Mouse (Mus musculus): ENCODE results near the gene Junb. TPM values are rescaled to one million over a fixed set of nuclear protein-coding genes. Genes with fewer than 3 reads are reported as not detected.
A peak's percentile ranks its signal among the peaks of the same experiment; 100 is the strongest.

Junb gene
- polyA plus RNA-seq, 1 experiment from 2014 or later: 95.9 TPM

- DNase-seq (ENCODE audit: low spot score): no peak
- H3K9ac ChIP-seq (ENCODE audit: low read length): peak overlapping the region; percentile 70
- peak overlapping the region; percentile 98 for H3K27ac ChIP-seq (replicated peaks)
- ATAC-seq (ENCODE audit: low FRiP score, low TSS enrichment): no peak
- H3K4me1 ChIP-seq (replicated peaks; ENCODE audit: control insufficient read depth, insufficient read depth): peaks cover 21% of the 10 kb centered on the region
- H3K4me2 ChIP-seq (replicated peaks; ENCODE audit: low read depth): peak overlapping the region; percentile 98
- WGBS: 30% methylated on average over 8 of the region's 8 CpGs
- TF ChIP-seq EP300 (optimal IDR thresholded peaks at IDR 0.05): no peak
- TF ChIP-seq CTCF (IDR thresholded peaks at IDR 0.05; ENCODE audit: low read depth): no peak
- no peaks in the 10 kb centered on the region for H3K36me3 ChIP-seq (ENCODE audit: control insufficient read depth, insufficient read depth, low read length)
- H3K27me3 ChIP-seq (ENCODE audit: control insufficient read depth, insufficient read depth, low read length): no peaks in the 10 kb centered on the region
- no peaks in the 10 kb centered on the region for H3K9me3 ChIP-seq (ENCODE audit: control insufficient read depth, low read length)
- H3K4me3 ChIP-seq (ENCODE audit: low read depth, low read length): peak overlapping the region; percentile 50; the same call in 1 of the 2 replicates
These were observed 7.9 kb upstream of the Junb start for GRCm38 (mm10) chr8:84986379-84986945.

- Histone ChIP-seq H3K27me3 (ENCODE audit: control insufficient read depth, insufficient read depth, low read length) (no peaks in the 10 kb centered on the region), H3K36me3 (ENCODE audit: control insufficient read depth, insufficient read depth, low read length) (no peaks in the 10 kb centered on the region), H3K4me2 (replicated peaks; ENCODE audit: low read depth) (peak overlapping the region; percentile 98), H3K4me1 (replicated peaks; ENCODE audit: control insufficient read depth, insufficient read depth) (peaks cover 21% of the 10 kb centered on the region), H3K9ac (ENCODE audit: low read length) (peak overlapping the region; percentile 70), H3K27ac (replicated peaks) (peak overlapping the region; percentile 98), H3K4me3 (ENCODE audit: low read depth, low read length) (peak overlapping the region; percentile 50), H3K9me3 (ENCODE audit: control insufficient read depth, low read length) (no peaks in the 10 kb centered on the region)
- ATAC-seq (ENCODE audit: low FRiP score, low TSS enrichment): peak; percentile 6
- TF ChIP-seq CTCF (IDR thresholded peaks at IDR 0.05; ENCODE audit: low read depth) (peak; percentile 8; the same call in 1 of the 2 replicates), EP300 (optimal IDR thresholded peaks at IDR 0.05) (peak; percentile 41)
- whole genome bisulfite sequencing: under 1% methylated on average over 53 of the region's 53 CpGs
- peak; percentile 92 for DNase-seq (ENCODE audit: low spot score)
These were observed 7.3 kb upstream of the Junb start for GRCm38 (mm10) chr8:84985684-84986378.

GRCm38 (mm10) chr8:84985049-84985683 is 6.6 kb upstream of the Junb start:
- Histone ChIP-seq H3K9me3 (ENCODE audit: control insufficient read depth, low read length) (no peaks in the 10 kb centered on the region), H3K36me3 (ENCODE audit: control insufficient read depth, insufficient read depth, low read length) (no peaks in the 10 kb centered on the region), H3K27me3 (ENCODE audit: control insufficient read depth, insufficient read depth, low read length) (no peaks in the 10 kb centered on the region), H3K4me3 (ENCODE audit: low read depth, low read length) (peak overlapping the region; percentile 50), H3K4me2 (replicated peaks; ENCODE audit: low read depth) (peak overlapping the region; percentile 98), H3K27ac (replicated peaks) (peak overlapping the region; percentile 98), H3K9ac (ENCODE audit: low read length) (peak overlapping the region; percentile 70), H3K4me1 (replicated peaks; ENCODE audit: control insufficient read depth, insufficient read depth) (peaks cover 26% of the 10 kb centered on the region)
- ATAC-seq (ENCODE audit: low FRiP score, low TSS enrichment) (no peak), DNase-seq (ENCODE audit: low spot score) (no peak)
- WGBS: under 1% methylated on average over 23 of the region's 23 CpGs
- TF ChIP-seq EP300 (optimal IDR thresholded peaks at IDR 0.05): peak; percentile 57
- TF ChIP-seq CTCF (IDR thresholded peaks at IDR 0.05; ENCODE audit: low read depth): no peak

- H3K4me1 ChIP-seq (replicated peaks; ENCODE audit: control insufficient read depth, insufficient read depth): peaks cover 27% of the 10 kb centered on the region
These were observed 6.0 kb upstream of the Junb start for GRCm38 (mm10) chr8:84984294-84985048.

GRCm38 (mm10) chr8:84982499-84983011 is 4.0 kb upstream of the Junb start:
- 40% methylated on average over 3 of the region's 3 CpGs for WGBS

More at GRCm38 (mm10) chr8:84984294-84985048, 6.0 kb upstream of the Junb start:
- H3K9ac ChIP-seq (ENCODE audit: low read length): peak overlapping the region; percentile 70
- peak overlapping the region; percentile 98 for H3K27ac ChIP-seq (replicated peaks)
- peak overlapping the region; percentile 98 for H3K4me2 ChIP-seq (replicated peaks; ENCODE audit: low read depth)
- no peaks in the 10 kb centered on the region for H3K9me3 ChIP-seq (ENCODE audit: control insufficient read depth, low read length)
- DNase-seq (ENCODE audit: low spot score) (peak; percentile 88), ATAC-seq (ENCODE audit: low FRiP score, low TSS enrichment) (peak; percentile 20; the same call in 1 of the 2 replicates)
- H3K36me3 ChIP-seq (ENCODE audit: control insufficient read depth, insufficient read depth, low read length): no peaks in the 10 kb centered on the region
- 12% methylated on average over 16 of the region's 16 CpGs for WGBS
- H3K4me3 ChIP-seq (ENCODE audit: low read depth, low read length): peak overlapping the region; percentile 50
- no peaks in the 10 kb centered on the region for H3K27me3 ChIP-seq (ENCODE audit: control insufficient read depth, insufficient read depth, low read length)
- TF ChIP-seq CTCF (IDR thresholded peaks at IDR 0.05; ENCODE audit: low read depth) (no peak), EP300 (optimal IDR thresholded peaks at IDR 0.05) (peak; percentile 77)

More at GRCm38 (mm10) chr8:84982499-84983011, 4.0 kb upstream of the Junb start:
- peaks cover 33% of the 10 kb centered on the region for H3K4me1 ChIP-seq (replicated peaks; ENCODE audit: control insufficient read depth, insufficient read depth)
- H3K9me3 ChIP-seq (ENCODE audit: control insufficient read depth, low read length): no peaks in the 10 kb centered on the region
- H3K36me3 ChIP-seq (ENCODE audit: control insufficient read depth, insufficient read depth, low read length): no peaks in the 10 kb centered on the region
- peak overlapping the region; percentile 20 for H3K4me2 ChIP-seq (replicated peaks; ENCODE audit: low read depth)
- no peak overlapping the region for H3K4me3 ChIP-seq (ENCODE audit: low read depth, low read length)
- peak overlapping the region; percentile 98 for H3K27ac ChIP-seq (replicated peaks)
- TF ChIP-seq EP300 (optimal IDR thresholded peaks at IDR 0.05): no peak
- no peak for TF ChIP-seq CTCF (IDR thresholded peaks at IDR 0.05; ENCODE audit: low read depth)
- H3K27me3 ChIP-seq (ENCODE audit: control insufficient read depth, insufficient read depth, low read length): no peaks in the 10 kb centered on the region
- ATAC-seq (ENCODE audit: low FRiP score, low TSS enrichment): no peak
- peak; percentile 63 for DNase-seq (ENCODE audit: low spot score)
- peak overlapping the region; percentile 18; the same call in 1 of the 2 replicates for H3K9ac ChIP-seq (ENCODE audit: low read length)

All from stomach, postnatal 0 days (tissue).